Mouse (Mus musculus): ENCODE measurements around the gene Syngap1. TPM values are rescaled to one million over a fixed set of nuclear protein-coding genes. Genes with fewer than 3 reads are reported as not detected.

Syngap1 gene
- total and polyA plus RNA-seq, 2 experiments from 2014 or later, result 5.3 to 74.2 TPM

- H3K4me1 ChIP-seq (ENCODE audit: insufficient read depth, low read length), result peaks cover 50% of the 10 kb centered on the region
- H3K4me3 ChIP-seq (ENCODE audit: low read length), result peak overlapping the region; percentile 69
- H3K9me3 ChIP-seq (ENCODE audit: low read length), result no peaks in the 10 kb centered on the region
- DNase-seq (ENCODE audit: low spot score) (peak; percentile 57), ATAC-seq (peak; percentile 15)
- H3K36me3 ChIP-seq (ENCODE audit: insufficient read depth, low read length), result no peaks in the 10 kb centered on the region; the same call in 1 of the 2 replicates
- H3K27me3 ChIP-seq (ENCODE audit: insufficient read depth, low read length), result no peaks in the 10 kb centered on the region
- 5% methylated on average over 12 of the region's 14 CpGs for WGBS
- peak; percentile 69 for TF ChIP-seq CTCF (IDR thresholded peaks at IDR 0.05; ENCODE audit: low read depth)
- peak overlapping the region; percentile 91 for H3K27ac ChIP-seq
- H3K9ac ChIP-seq (replicated peaks; ENCODE audit: low read length), result peak overlapping the region; percentile 74
- peak overlapping the region; percentile 89 for H3K4me2 ChIP-seq (ENCODE audit: low read depth, low read length)
These were observed 8.1 kb downstream of the Syngap1 start for GRCm38 (mm10) chr17:26949051-26949577.

- ATAC-seq (no peak), DNase-seq (ENCODE audit: low spot score) (no peak)
- Histone ChIP-seq H3K9ac (replicated peaks; ENCODE audit: low read length) (peak overlapping the region; percentile 74), H3K4me2 (ENCODE audit: low read depth, low read length) (peak overlapping the region; percentile 89), H3K4me3 (ENCODE audit: low read length) (peak overlapping the region; percentile 69), H3K36me3 (ENCODE audit: insufficient read depth, low read length) (peaks cover 3% of the 10 kb centered on the region), H3K9me3 (ENCODE audit: low read length) (no peaks in the 10 kb centered on the region), H3K4me1 (ENCODE audit: insufficient read depth, low read length) (peaks cover 50% of the 10 kb centered on the region), H3K27me3 (ENCODE audit: insufficient read depth, low read length) (no peaks in the 10 kb centered on the region), H3K27ac (peak overlapping the region; percentile 91; the same call in 1 of the 2 replicates)
- 32% methylated on average over 5 of the region's 5 CpGs for WGBS
- TF ChIP-seq CTCF (IDR thresholded peaks at IDR 0.05; ENCODE audit: low read depth), result no peak
These were observed 8.8 kb downstream of the Syngap1 start for GRCm38 (mm10) chr17:26949866-26950265.

- no peak for TF ChIP-seq CTCF (IDR thresholded peaks at IDR 0.05; ENCODE audit: low read depth)
- Histone ChIP-seq H3K4me3 (ENCODE audit: low read length) (peak overlapping the region; percentile 35), H3K27me3 (ENCODE audit: insufficient read depth, low read length) (no peaks in the 10 kb centered on the region), H3K4me1 (ENCODE audit: insufficient read depth, low read length) (peaks cover 48% of the 10 kb centered on the region), H3K9me3 (ENCODE audit: low read length) (no peaks in the 10 kb centered on the region), H3K36me3 (ENCODE audit: insufficient read depth, low read length) (peaks cover 11% of the 10 kb centered on the region), H3K9ac (replicated peaks; ENCODE audit: low read length) (peak overlapping the region; percentile 43), H3K4me2 (ENCODE audit: low read depth, low read length) (peak overlapping the region; percentile 89), H3K27ac (peak overlapping the region; percentile 71)
- no peak for ATAC-seq
- 21% methylated on average over 7 of the region's 7 CpGs for WGBS
- no peak for DNase-seq (ENCODE audit: low spot score)
These were observed 9.7 kb downstream of the Syngap1 start for GRCm38 (mm10) chr17:26950560-26951288.

GRCm38 (mm10) chr17:26951406-26951805 is 10.4 kb downstream of the Syngap1 start:
- H3K36me3 ChIP-seq (ENCODE audit: insufficient read depth, low read length), result peaks cover 16% of the 10 kb centered on the region
- H3K9me3 ChIP-seq (ENCODE audit: low read length), result no peaks in the 10 kb centered on the region
- no peak for TF ChIP-seq CTCF (IDR thresholded peaks at IDR 0.05; ENCODE audit: low read depth)
- 0% methylated on average over 9 of the region's 11 CpGs for WGBS
- peak overlapping the region; percentile 35 for H3K4me3 ChIP-seq (ENCODE audit: low read length)
- H3K9ac ChIP-seq (replicated peaks; ENCODE audit: low read length), result peak overlapping the region; percentile 43
- DNase-seq (ENCODE audit: low spot score) (peak; percentile 94), ATAC-seq (peak; percentile 81)
- H3K27ac ChIP-seq, result peak overlapping the region; percentile 71
- no peaks in the 10 kb centered on the region for H3K27me3 ChIP-seq (ENCODE audit: insufficient read depth, low read length)
- H3K4me2 ChIP-seq (ENCODE audit: low read depth, low read length), result peak overlapping the region; percentile 89
- peaks cover 42% of the 10 kb centered on the region for H3K4me1 ChIP-seq (ENCODE audit: insufficient read depth, low read length)

GRCm38 (mm10) chr17:26951952-26952877 is 11.2 kb downstream of the Syngap1 start:
- TF ChIP-seq CTCF (IDR thresholded peaks at IDR 0.05; ENCODE audit: low read depth), result no peak
- H3K4me1 ChIP-seq (ENCODE audit: insufficient read depth, low read length), result peaks cover 35% of the 10 kb centered on the region
- ATAC-seq (no peak), DNase-seq (ENCODE audit: low spot score) (no peak)
- H3K4me3 ChIP-seq (ENCODE audit: low read length), result peak overlapping the region; percentile 35
- peak overlapping the region; percentile 89 for H3K4me2 ChIP-seq (ENCODE audit: low read depth, low read length)
- H3K9me3 ChIP-seq (ENCODE audit: low read length), result no peaks in the 10 kb centered on the region
- 8% methylated on average over 22 of the region's 23 CpGs for WGBS
- H3K9ac ChIP-seq (replicated peaks; ENCODE audit: low read length), result peak overlapping the region; percentile 43
- no peaks in the 10 kb centered on the region for H3K27me3 ChIP-seq (ENCODE audit: insufficient read depth, low read length)
- H3K36me3 ChIP-seq (ENCODE audit: insufficient read depth, low read length), result peaks cover 24% of the 10 kb centered on the region
- H3K27ac ChIP-seq, result peak overlapping the region; percentile 46; the same call in 1 of the 2 replicates

GRCm38 (mm10) chr17:26953201-26953600 is 12.1 kb downstream of the Syngap1 start:
- Histone ChIP-seq H3K36me3 (ENCODE audit: insufficient read depth, low read length) (peaks cover 33% of the 10 kb centered on the region), H3K4me1 (ENCODE audit: insufficient read depth, low read length) (peaks cover 29% of the 10 kb centered on the region), H3K9ac (replicated peaks; ENCODE audit: low read length) (0 out of 2 replicates have a peak overlapping the region, but pooled peaks have one; percentile 43), H3K27ac (no peak overlapping the region), H3K4me2 (ENCODE audit: low read depth, low read length) (peak overlapping the region; percentile 89), H3K27me3 (ENCODE audit: insufficient read depth, low read length) (no peaks in the 10 kb centered on the region), H3K9me3 (ENCODE audit: low read length) (no peaks in the 10 kb centered on the region), H3K4me3 (ENCODE audit: low read length) (peak overlapping the region; percentile 2; the same call in 1 of the 2 replicates)
- WGBS, result 28% methylated on average over 6 of the region's 6 CpGs
- no peak for DNase-seq (ENCODE audit: low spot score)
- no peak for TF ChIP-seq CTCF (IDR thresholded peaks at IDR 0.05; ENCODE audit: low read depth)
- ATAC-seq, result no peak

Data from hindbrain, postnatal 0 days (tissue).